Mouse (Mus musculus): Measurements from ENCODE around the gene Stx8. TPM values are rescaled to one million over a fixed set of nuclear protein-coding genes. Genes with fewer than 3 reads are reported as not detected.

Stx8 gene
- 58.0 and 59.5 TPM in 2 replicates for polyA plus RNA-seq (2015; fragmentation: Nextera tagmentation; extraction: Ambion mirVana)

DNA sequence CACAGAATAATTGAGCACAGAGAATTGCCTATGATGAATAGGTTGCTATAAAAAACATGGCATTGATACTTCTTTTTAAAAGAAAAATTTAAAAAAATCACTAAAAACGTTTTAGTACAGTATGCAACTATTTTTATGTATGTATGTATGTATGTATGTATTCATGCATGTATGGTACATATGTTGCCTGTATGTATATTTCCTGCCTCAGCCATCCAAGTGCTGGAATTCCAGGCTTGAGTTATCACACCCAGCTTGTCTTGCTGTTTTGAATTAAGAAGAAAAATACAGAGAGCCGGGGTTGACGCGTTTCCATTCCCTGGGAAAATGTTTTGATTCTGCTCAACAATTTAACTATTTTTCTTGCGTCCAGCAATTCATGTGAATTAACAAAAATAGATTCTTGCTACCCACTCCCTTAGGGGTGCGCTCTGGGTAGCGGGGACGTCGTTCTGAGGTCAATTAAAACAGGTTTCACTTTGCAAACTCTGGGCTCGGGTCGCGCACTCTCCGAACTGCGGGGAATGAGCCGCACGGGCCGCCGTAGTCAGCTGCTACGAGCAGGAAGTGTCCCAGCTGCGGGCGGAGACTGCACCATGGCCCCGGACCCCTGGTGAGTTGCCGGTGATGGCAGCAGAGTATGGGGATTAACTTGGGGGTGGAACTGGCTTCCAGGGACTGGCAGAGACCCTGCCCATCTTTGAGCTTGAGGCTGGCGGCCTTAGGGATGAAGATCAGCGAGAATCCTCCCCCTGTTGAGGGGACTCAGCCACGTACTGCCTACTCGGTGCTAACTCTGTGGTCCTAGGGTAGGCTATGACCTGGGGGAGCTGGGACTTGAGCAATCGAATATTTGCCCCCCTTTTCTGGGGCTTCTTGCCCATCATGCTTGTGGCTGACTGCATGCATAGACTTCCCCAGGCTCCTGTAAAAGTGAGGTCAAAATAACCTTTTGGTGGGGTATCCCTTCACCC, at the start of gene Stx8:
Stx8 (plus strand) TSS at position 289 of the 974 bp plus-strand sequence.
- no peaks in the 10 kb centered on the region for H3K9me3 ChIP-seq
- peaks cover 19% of the 10 kb centered on the region for H3K4me1 ChIP-seq (replicated peaks)
- H3K27ac ChIP-seq (replicated peaks), result peak within 1 kb of the TSS; percentile 23; the same call in 1 of the 2 replicates
- ATAC-seq (ENCODE audit: low FRiP score, low read depth), result peak; percentile 80
- WGBS, result under 1% methylated on average over 28 of the region's 28 CpGs
- H3K4me2 ChIP-seq, result peak within 1 kb of the TSS; percentile 95
- no peaks in the 10 kb centered on the region for H3K27me3 ChIP-seq
- H3K9ac ChIP-seq, result peak within 1 kb of the TSS; percentile 88
- H3K36me3 ChIP-seq, result peaks cover 13% of the 10 kb centered on the region
- peak within 1 kb of the TSS; percentile 87 for H3K4me3 ChIP-seq

DNA sequence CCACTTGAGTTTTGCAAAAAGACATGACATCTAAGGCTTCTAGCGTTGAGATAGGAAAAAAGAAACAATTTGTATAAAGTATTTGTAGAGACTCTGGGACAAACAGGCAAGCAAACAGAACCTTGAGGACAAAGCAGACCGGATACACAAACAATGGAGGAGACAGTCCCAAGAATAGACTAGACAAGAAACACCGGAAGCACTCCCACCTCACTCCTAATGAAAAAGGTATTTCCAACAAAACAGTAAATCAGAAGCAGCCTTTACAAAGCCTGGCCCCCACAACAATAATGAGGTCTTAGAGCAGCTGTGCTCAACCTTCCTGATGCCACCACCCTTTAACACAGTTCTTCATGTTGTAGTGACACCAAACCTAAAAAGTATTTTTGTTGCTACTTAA, 48.9 kb upstream of the Stx8 start:
- Histone ChIP-seq H3K27me3 (peaks cover 25% of the 10 kb centered on the region), H3K27ac (replicated peaks) (no peak overlapping the region), H3K36me3 (no peaks in the 10 kb centered on the region), H3K4me3 (no peak overlapping the region), H3K4me2 (no peak overlapping the region), H3K4me1 (replicated peaks) (peaks cover 10% of the 10 kb centered on the region), H3K9me3 (no peaks in the 10 kb centered on the region), H3K9ac (no peak overlapping the region)
- 80% methylated on average over 3 of the region's 3 CpGs for WGBS
- ATAC-seq (ENCODE audit: low FRiP score, low read depth), result no peak

DNA sequence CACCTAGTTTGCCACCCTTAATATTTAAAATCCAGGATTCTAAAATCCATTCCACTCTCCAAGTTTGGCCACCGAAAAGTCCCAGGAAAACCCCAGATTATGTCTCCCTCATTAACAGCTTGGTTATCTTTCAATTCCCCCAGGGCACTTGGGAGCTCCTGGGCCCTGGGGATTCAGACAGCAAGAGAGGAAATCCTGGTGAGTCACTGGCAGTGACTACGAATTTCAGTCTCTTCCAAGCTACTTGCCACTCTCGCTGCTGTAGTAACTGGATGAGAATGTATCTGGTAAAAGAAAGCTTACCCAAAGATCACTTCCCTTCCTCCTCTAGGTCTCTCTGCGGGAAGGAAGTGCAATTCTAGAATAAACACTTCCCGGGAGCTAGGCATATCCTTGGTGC, 46.4 kb upstream of the Stx8 start:
- Histone ChIP-seq H3K36me3 (no peaks in the 10 kb centered on the region), H3K4me2 (no peak overlapping the region), H3K9ac (no peak overlapping the region), H3K4me3 (no peak overlapping the region), H3K9me3 (no peaks in the 10 kb centered on the region), H3K27ac (replicated peaks) (no peak overlapping the region), H3K27me3 (peaks cover 25% of the 10 kb centered on the region), H3K4me1 (replicated peaks) (peaks cover 18% of the 10 kb centered on the region)
- 80% methylated on average over 5 of the region's 5 CpGs for WGBS
- ATAC-seq (ENCODE audit: low FRiP score, low read depth), result no peak

DNA sequence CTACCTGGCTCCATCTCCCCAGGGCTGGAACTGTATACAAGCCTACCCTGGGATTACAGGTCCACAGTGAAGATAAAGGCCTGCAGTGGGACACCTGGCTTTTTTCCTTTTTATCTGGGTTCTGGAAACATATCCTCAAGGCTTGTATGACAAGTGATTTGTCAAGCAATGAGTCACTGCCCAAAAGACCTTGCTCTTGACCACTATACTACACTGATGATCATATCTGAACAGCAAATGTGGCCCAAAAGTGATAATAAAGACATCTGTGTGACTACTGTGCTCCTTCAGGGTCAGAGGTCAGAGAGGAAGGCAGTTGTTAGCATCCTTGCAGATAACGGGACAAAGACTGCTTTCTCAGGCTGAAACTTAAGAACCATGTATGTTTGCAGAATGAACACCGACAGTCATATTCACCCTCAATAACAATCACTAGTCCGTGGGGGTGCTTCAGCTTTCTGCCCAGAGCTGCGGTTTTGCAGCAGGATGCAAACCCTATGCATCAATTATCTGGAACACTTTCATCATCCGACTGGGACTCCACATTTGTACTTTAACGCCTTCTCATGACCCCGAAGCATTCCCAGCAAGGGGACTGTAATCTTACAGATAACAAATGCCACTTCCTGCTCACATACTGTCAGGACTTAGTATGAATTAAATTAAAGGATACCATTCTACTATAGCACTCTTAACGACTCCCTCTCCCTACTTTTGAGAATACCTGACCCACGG, 45.6 kb upstream of the Stx8 start:
- H3K4me2 ChIP-seq, result peak overlapping the region; percentile 100
- peaks cover 18% of the 10 kb centered on the region for H3K4me1 ChIP-seq (replicated peaks)
- WGBS, result 56% methylated on average over 9 of the region's 9 CpGs
- H3K4me3 ChIP-seq, result peak overlapping the region; percentile 58; the same call in 1 of the 2 replicates
- ATAC-seq (ENCODE audit: low FRiP score, low read depth), result no peak
- no peak overlapping the region for H3K27ac ChIP-seq (replicated peaks)
- no peaks in the 10 kb centered on the region for H3K36me3 ChIP-seq
- H3K27me3 ChIP-seq, result peaks cover 25% of the 10 kb centered on the region
- H3K9ac ChIP-seq, result no peak overlapping the region
- H3K9me3 ChIP-seq, result no peaks in the 10 kb centered on the region

GRCm38 (mm10) chr11:67921091-67921826, 44.7 kb upstream of the Stx8 start:
- Histone ChIP-seq H3K4me3 (peak overlapping the region; percentile 58), H3K9me3 (no peaks in the 10 kb centered on the region), H3K36me3 (no peaks in the 10 kb centered on the region), H3K27me3 (peaks cover 25% of the 10 kb centered on the region), H3K27ac (replicated peaks) (no peak overlapping the region), H3K4me2 (peak overlapping the region; percentile 100), H3K9ac (peak overlapping the region; percentile 59), H3K4me1 (replicated peaks) (peaks cover 18% of the 10 kb centered on the region)
- peak; percentile 47; the same call in 1 of the 2 replicates for ATAC-seq (ENCODE audit: low FRiP score, low read depth)
- WGBS, result 3% methylated on average over 47 of the region's 47 CpGs

- peak within 1 kb of the TSS; percentile 100 for H3K4me2 ChIP-seq
- H3K27ac ChIP-seq (replicated peaks), result peak within 1 kb of the TSS; percentile 51; the same call in 1 of the 2 replicates
- H3K36me3 ChIP-seq, result no peaks in the 10 kb centered on the region
- H3K4me3 ChIP-seq, result peak within 1 kb of the TSS; percentile 58
- H3K27me3 ChIP-seq, result peaks cover 25% of the 10 kb centered on the region
- peak; percentile 57; the same call in 1 of the 2 replicates for ATAC-seq (ENCODE audit: low FRiP score, low read depth)
- no peaks in the 10 kb centered on the region for H3K9me3 ChIP-seq
- peaks cover 18% of the 10 kb centered on the region for H3K4me1 ChIP-seq (replicated peaks)
- under 1% methylated on average over 72 of the region's 80 CpGs for WGBS
- H3K9ac ChIP-seq, result peak within 1 kb of the TSS; percentile 59
Measured at GRCm38 (mm10) chr11:67921827-67922754, 43.9 kb upstream of the Stx8 start, which contains the start of gene Usp43. Gene Usp43, minus strand, starts transcription at chr11:67922153.

GRCm38 (mm10) chr11:67922755-67923125, 43.3 kb upstream of the Stx8 start:
- Histone ChIP-seq H3K4me1 (replicated peaks) (peaks cover 18% of the 10 kb centered on the region), H3K36me3 (no peaks in the 10 kb centered on the region), H3K9ac (no peak overlapping the region), H3K27ac (replicated peaks) (no peak overlapping the region), H3K4me2 (peak overlapping the region; percentile 100), H3K4me3 (peak overlapping the region; percentile 58), H3K27me3 (peaks cover 25% of the 10 kb centered on the region), H3K9me3 (no peaks in the 10 kb centered on the region)
- ATAC-seq (ENCODE audit: low FRiP score, low read depth), result peak; percentile 66
- under 1% methylated on average over 12 of the region's 12 CpGs for WGBS

GRCm38 (mm10) chr11:67923720-67924119, 42.3 kb upstream of the Stx8 start:
- peaks cover 25% of the 10 kb centered on the region for H3K27me3 ChIP-seq
- no peaks in the 10 kb centered on the region for H3K9me3 ChIP-seq
- no peak overlapping the region for H3K27ac ChIP-seq (replicated peaks)
- no peak for ATAC-seq (ENCODE audit: low FRiP score, low read depth)
- peaks cover 18% of the 10 kb centered on the region for H3K4me1 ChIP-seq (replicated peaks)
- WGBS, result 92% methylated on average over 5 of the region's 5 CpGs
- no peak overlapping the region for H3K4me3 ChIP-seq
- H3K9ac ChIP-seq, result no peak overlapping the region
- H3K4me2 ChIP-seq, result no peak overlapping the region
- no peaks in the 10 kb centered on the region for H3K36me3 ChIP-seq

- 92% methylated on average over 13 of the region's 13 CpGs for WGBS
- H3K9ac ChIP-seq, result no peak overlapping the region
- H3K4me2 ChIP-seq, result no peak overlapping the region
- peaks cover 15% of the 10 kb centered on the region for H3K27me3 ChIP-seq
- no peak overlapping the region for H3K4me3 ChIP-seq
- no peaks in the 10 kb centered on the region for H3K36me3 ChIP-seq
- no peak overlapping the region for H3K27ac ChIP-seq (replicated peaks)
- ATAC-seq (ENCODE audit: low FRiP score, low read depth), result no peak
- peaks cover 18% of the 10 kb centered on the region for H3K4me1 ChIP-seq (replicated peaks)
- no peaks in the 10 kb centered on the region for H3K9me3 ChIP-seq
Measured at GRCm38 (mm10) chr11:67925000-67925399, 41.0 kb upstream of the Stx8 start.

DNA sequence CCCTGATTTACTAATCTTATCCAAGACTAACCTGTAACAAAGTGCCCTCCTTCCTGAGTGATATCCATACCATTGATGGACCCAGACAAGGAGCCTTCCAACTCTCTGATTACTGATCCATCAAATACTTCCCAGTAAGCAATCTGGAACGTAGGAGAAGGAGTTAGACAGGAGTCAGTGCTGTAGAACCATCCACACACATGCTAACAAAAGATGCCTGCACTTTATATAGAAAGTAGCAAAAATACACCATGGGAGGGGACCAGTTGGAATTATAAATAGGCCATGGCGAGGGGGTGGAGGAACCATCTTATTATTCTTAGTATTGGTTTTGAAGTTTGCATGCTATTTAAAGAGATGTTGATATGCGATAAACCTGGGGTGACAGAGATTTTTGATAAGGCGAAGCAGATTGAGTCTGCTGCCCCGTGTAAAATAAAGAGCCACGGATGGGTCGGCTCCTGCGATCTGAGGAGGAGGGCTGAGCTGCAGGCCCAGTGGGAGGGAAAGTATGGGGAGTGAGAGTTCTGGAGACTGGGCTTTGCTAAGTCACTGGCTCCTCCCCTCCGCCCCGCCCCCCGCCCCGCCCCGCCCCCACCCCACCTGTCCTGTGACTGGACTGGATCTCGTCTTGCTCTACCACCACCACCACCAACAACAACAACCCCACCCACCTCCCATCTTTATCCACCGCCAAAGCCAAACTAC, 39.5 kb upstream of the Stx8 start:
- 20% methylated on average over 12 of the region's 15 CpGs for WGBS
- ATAC-seq (ENCODE audit: low FRiP score, low read depth), result no peak
- H3K27me3 ChIP-seq, result no peaks in the 10 kb centered on the region

More for the DNA sequence above, 39.5 kb upstream of the Stx8 start:
- no peaks in the 10 kb centered on the region for H3K36me3 ChIP-seq
- H3K27ac ChIP-seq (replicated peaks), result no peak overlapping the region
- no peak overlapping the region for H3K9ac ChIP-seq
- no peak overlapping the region for H3K4me2 ChIP-seq
- H3K4me3 ChIP-seq, result no peak overlapping the region
- no peaks in the 10 kb centered on the region for H3K9me3 ChIP-seq
- H3K4me1 ChIP-seq (replicated peaks), result peaks cover 10% of the 10 kb centered on the region
